Mouse (Mus musculus): Measurements from ENCODE around the gene Krtap2-4. TPM values are rescaled to one million over a fixed set of nuclear protein-coding genes. Genes with fewer than 3 reads are reported as not detected.
"Not testable (repeated sequence)": the region's sequence is repeated elsewhere in the genome, so short reads cannot be mapped to it uniquely, and the experiment has no call there.

Krtap2-4 gene
- polyA plus RNA-seq, 1 experiment, result not detected

DNA sequence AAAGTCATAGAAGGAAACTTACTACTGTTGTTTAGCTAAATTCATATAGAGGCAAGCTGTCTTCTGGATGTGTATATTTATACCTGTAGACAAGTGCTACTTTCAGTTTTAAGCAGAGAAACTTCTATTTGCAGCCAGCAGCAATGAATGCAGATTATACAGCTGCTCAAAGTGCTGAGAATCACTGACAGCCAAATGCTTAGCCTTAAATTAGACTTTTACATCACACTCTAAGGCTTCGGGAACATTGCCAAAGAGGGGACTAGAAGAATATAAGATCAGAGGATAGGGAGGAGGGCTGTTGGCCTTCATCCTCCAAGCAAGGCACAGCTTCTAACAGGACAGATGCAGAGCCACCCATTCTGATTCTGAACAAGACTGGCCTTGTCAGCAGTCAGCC lies 22.4 kb upstream of the Krtap2-4 start:
- H3K4me1 ChIP-seq (ENCODE audit: control insufficient read depth, insufficient read depth, low read length), result peaks cover 3% of the 10 kb centered on the region; the same call in 1 of the 2 replicates
- H3K27ac ChIP-seq (ENCODE audit: insufficient read depth, low read length), result no peak overlapping the region
- TF ChIP-seq CTCF (IDR thresholded peaks at IDR 0.05; ENCODE audit: borderline replicate concordance, insufficient read depth, low read length), result no peak
- no peak for TF ChIP-seq POLR2A (IDR thresholded peaks at IDR 0.05; ENCODE audit: low read depth, low read length)
- no peak overlapping the region for H3K4me3 ChIP-seq (ENCODE audit: insufficient read depth, low read length)

DNA sequence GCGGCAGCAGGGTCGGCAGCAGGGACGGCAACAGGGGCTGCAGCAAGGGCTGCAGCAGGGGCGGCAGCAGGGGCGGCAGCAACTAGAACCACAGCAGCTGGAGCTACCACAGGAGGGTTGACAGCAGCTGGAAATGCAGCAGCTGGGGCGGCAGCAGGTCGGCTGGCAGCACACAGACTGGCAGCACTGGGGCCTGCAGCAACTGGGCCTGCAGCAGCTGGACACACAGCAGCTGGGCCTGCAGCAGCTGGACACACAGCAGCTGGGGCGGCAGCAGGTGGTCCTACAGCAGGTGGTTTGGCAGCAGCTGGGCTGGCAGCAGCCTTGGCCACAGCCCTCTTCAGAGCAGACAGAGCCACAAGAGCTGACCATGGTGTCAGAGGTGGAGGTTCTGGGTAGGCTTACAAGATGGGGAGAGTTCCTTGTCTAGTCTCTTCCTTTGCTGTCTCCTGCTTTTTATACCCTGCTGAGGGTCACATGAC lies 20.0 kb upstream of the Krtap2-4 start, which contains the start of gene Krtap4-2:
TSS of gene Krtap4-2 (minus strand) at position 432 of the 482 bp plus-strand sequence.
- Histone ChIP-seq H3K4me3 (ENCODE audit: insufficient read depth, low read length) (no peak within 1 kb of the TSS), H3K27ac (ENCODE audit: insufficient read depth, low read length) (no peak within 1 kb of the TSS), H3K4me1 (ENCODE audit: control insufficient read depth, insufficient read depth, low read length) (peaks cover 3% of the 10 kb centered on the region; the same call in 1 of the 2 replicates)
- TF ChIP-seq CTCF (IDR thresholded peaks at IDR 0.05; ENCODE audit: borderline replicate concordance, insufficient read depth, low read length) (no peak), POLR2A (IDR thresholded peaks at IDR 0.05; ENCODE audit: low read depth, low read length) (no peak)

DNA sequence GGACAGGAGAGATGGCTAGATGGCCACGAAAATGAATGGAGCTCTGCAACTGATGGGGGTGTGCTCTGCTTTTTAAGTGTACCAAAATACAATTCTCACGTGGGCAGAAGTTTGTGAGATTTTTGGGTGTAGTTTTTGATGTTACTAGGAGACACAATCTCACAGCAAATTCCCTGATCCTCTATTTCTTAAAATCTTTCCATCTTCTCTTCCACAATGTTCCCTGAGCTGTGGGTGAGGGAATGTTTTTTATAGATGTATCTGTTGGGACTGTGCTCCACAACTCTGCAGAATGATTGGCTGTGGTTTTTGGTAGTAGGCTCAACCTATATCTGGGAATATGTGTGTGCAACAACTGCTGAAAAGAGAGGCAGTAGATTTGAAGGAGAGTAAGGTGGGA lies 18.6 kb upstream of the Krtap2-4 start:
- no peak overlapping the region for H3K4me3 ChIP-seq (ENCODE audit: insufficient read depth, low read length)
- no peak overlapping the region for H3K27ac ChIP-seq (ENCODE audit: insufficient read depth, low read length)
- no peak for TF ChIP-seq POLR2A (IDR thresholded peaks at IDR 0.05; ENCODE audit: low read depth, low read length)
- TF ChIP-seq CTCF (IDR thresholded peaks at IDR 0.05; ENCODE audit: borderline replicate concordance, insufficient read depth, low read length), result no peak
- H3K4me1 ChIP-seq (ENCODE audit: control insufficient read depth, insufficient read depth, low read length), result peaks cover 1% of the 10 kb centered on the region; the same call in 1 of the 2 replicates

DNA sequence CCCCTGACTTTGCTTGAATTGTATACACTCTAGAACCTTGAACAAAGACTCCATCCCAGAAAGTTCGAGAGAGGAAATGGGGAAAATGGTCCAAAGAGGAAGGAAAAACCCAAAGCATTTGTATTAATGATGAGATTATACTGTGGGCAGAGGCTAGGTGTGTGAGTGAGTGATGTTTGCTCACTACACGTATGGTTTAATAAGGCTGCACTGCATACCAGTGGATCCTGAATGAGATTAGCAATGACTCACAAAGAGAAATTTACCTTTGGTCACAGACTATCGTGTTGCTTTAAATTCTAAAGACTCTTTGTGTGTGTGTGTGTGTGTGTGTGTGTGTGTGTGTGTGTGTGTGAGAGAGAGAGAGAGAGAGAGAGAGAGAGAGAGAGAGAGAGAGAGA lies 16.2 kb upstream of the Krtap2-4 start:
- no peak overlapping the region for H3K4me3 ChIP-seq (ENCODE audit: insufficient read depth, low read length)
- no peak overlapping the region for H3K27ac ChIP-seq (ENCODE audit: insufficient read depth, low read length)
- H3K4me1 ChIP-seq (ENCODE audit: control insufficient read depth, insufficient read depth, low read length), result no peaks in the 10 kb centered on the region
- TF ChIP-seq POLR2A (IDR thresholded peaks at IDR 0.05; ENCODE audit: low read depth, low read length) (no peak), CTCF (IDR thresholded peaks at IDR 0.05; ENCODE audit: borderline replicate concordance, insufficient read depth, low read length) (no peak)

DNA sequence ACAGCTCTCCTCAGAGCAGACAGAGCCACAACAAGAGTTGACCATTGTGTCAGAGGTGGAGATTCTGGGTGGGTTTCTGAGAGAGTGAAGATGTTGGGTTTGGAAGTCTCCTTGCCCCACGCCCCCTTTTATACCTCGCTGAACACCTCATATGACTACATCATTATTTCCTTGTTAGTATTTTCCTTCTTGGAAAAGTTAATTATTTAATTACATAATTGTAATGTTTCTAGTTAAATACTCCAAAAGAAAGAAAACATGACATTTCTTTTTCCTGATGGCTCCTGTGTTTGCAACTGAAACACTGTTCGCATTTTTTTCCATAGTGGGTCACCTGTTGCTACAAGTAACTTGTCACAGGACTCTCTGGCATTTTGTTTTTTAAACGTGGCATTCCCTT lies 13.5 kb upstream of the Krtap2-4 start, which contains the start of gene Krtap4-1:
TSS of gene Krtap4-1 (minus strand) at position 101 of the 400 bp plus-strand sequence.
- H3K27ac ChIP-seq (ENCODE audit: insufficient read depth, low read length), result no peak within 1 kb of the TSS
- no peak within 1 kb of the TSS for H3K4me3 ChIP-seq (ENCODE audit: insufficient read depth, low read length)
- TF ChIP-seq POLR2A (IDR thresholded peaks at IDR 0.05; ENCODE audit: low read depth, low read length) (no peak), CTCF (IDR thresholded peaks at IDR 0.05; ENCODE audit: borderline replicate concordance, insufficient read depth, low read length) (no peak)
- H3K4me1 ChIP-seq (ENCODE audit: control insufficient read depth, insufficient read depth, low read length), result no peaks in the 10 kb centered on the region

DNA sequence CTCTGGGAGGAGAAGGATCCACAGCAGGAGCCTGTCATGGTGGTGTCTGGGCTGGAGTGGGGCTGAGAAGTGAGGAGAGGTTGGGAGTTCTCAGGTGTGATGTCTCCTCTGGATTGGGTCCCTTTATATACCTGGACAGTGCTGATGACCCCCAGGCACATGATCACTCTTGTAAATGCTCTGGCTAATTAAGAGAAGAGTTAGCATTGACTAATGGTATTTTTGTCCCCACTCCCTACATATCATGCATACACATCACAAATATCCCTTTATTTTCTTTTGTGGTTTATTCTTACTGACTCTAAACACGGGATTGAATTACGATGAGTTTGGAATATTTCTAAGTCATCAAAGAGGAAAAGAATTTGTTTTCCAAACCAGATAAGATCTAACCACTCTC lies 5.7 kb upstream of the Krtap2-4 start, which contains the start of gene Gm11562:
TSS of gene Gm11562 (minus strand) at position 101 of the 400 bp plus-strand sequence.
- no peaks in the 10 kb centered on the region; the same call in 1 of the 2 replicates for H3K4me1 ChIP-seq (ENCODE audit: control insufficient read depth, insufficient read depth, low read length)
- TF ChIP-seq CTCF (IDR thresholded peaks at IDR 0.05; ENCODE audit: borderline replicate concordance, insufficient read depth, low read length) (no peak), POLR2A (IDR thresholded peaks at IDR 0.05; ENCODE audit: low read depth, low read length) (no peak)
- H3K27ac ChIP-seq (ENCODE audit: insufficient read depth, low read length), result no peak within 1 kb of the TSS
- H3K4me3 ChIP-seq (ENCODE audit: insufficient read depth, low read length), result no peak within 1 kb of the TSS

DNA sequence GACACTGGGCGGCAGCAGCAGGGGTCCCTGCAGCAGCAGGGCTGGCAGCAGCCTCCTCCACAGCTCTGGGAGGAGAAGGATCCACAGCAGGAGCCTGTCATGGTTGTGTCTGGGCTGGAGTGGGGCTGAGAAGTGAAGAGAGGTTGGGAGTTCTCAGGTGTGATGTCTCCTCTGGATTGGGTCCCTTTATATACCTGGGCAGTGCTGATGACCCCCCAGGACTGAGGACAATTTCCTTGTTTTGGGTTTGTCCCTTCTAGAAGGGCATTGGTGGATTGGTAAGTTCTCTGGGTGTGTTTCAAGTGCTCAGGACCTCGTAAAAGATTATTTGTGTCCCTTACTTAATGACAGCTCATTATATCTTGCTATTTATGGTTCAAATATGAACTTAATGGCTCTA lies 4.6 kb downstream of the Krtap2-4 start, which contains the start of gene Gm11937:
TSS of gene Gm11937 (minus strand) at position 101 of the 400 bp plus-strand sequence.
- H3K4me3 ChIP-seq (ENCODE audit: insufficient read depth, low read length); H3K4me1 ChIP-seq (ENCODE audit: control insufficient read depth, insufficient read depth, low read length); H3K27ac ChIP-seq (ENCODE audit: insufficient read depth, low read length): not testable (repeated sequence)

DNA sequence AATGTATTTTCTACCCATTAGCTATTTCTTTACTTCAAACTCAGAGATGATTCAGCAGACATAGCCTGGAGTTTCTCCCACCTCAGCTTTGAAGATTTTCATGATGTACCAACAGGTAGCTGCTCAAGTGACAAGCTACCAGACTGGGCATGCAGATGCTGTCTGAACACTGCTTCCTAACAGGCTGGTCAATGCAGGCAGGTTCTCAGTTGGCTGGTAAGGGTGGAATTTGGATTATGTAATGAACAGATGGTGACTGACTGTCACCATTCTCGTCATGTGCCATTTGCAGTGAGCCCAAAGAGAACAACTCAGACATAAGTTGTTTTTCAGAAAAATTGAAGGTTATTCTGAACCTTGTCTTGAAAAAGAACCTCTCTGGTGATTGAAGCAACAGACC lies 5.5 kb downstream of the Krtap2-4 start:
- Histone ChIP-seq H3K4me1 (ENCODE audit: control insufficient read depth, insufficient read depth, low read length) (no peaks in the 10 kb centered on the region), H3K4me3 (ENCODE audit: insufficient read depth, low read length) (no peak overlapping the region)

DNA sequence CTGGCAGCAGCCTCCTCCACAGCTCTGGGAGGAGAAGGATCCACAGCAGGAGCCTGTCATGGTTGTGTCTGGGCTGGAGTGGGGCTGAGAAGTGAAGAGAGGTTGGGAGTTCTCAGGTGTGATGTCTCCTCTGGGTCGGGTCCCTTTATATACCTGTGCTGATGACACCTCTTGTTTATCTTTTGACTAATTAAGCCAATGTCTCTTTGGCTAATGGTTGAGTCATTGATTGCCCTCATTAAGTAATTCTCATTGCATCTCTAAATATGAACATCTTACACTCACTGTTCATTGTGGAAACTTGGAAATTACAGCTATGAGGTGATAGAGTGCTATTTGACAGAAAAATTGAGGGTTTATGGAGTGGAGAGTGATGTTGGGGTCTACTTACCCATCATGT lies 11.4 kb downstream of the Krtap2-4 start, which contains the start of gene Gm11938:
TSS of gene Gm11938 (minus strand) at position 101 of the 400 bp plus-strand sequence.
- H3K27ac ChIP-seq (ENCODE audit: insufficient read depth, low read length); H3K4me3 ChIP-seq (ENCODE audit: insufficient read depth, low read length); H3K4me1 ChIP-seq (ENCODE audit: control insufficient read depth, insufficient read depth, low read length): not testable (repeated sequence)

More for the DNA sequence above, 5.5 kb downstream of the Krtap2-4 start:
- H3K27ac ChIP-seq (ENCODE audit: insufficient read depth, low read length), result no peak overlapping the region
- TF ChIP-seq POLR2A (IDR thresholded peaks at IDR 0.05; ENCODE audit: low read depth, low read length), result no peak
- no peak for TF ChIP-seq CTCF (IDR thresholded peaks at IDR 0.05; ENCODE audit: borderline replicate concordance, insufficient read depth, low read length)

DNA sequence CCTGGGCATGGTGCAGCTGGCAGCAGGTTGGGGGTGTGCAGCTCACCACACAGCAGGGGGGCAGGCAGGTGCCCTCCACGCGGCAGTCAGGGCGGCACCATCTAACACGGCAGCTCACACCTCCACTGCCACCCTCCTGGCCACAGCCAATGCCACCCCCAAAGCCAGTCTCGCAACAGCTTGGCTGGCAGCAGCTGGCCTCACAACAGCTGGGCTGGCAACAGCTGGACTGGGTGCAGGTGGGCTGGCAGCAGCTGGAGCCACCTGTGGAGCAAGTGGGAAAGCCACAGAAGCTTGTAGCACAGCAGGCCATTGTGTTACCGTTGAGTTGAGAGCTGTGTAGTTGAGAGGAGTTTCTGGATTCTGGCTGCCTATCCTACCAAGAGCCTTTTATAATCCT lies 16.9 kb downstream of the Krtap2-4 start, which contains the start of gene Krtap9-3:
TSS of gene Krtap9-3 (minus strand) at position 364 of the 400 bp plus-strand sequence.
- not testable (repeated sequence) for H3K4me3 ChIP-seq (ENCODE audit: insufficient read depth, low read length); H3K4me1 ChIP-seq (ENCODE audit: control insufficient read depth, insufficient read depth, low read length); H3K27ac ChIP-seq (ENCODE audit: insufficient read depth, low read length)

DNA sequence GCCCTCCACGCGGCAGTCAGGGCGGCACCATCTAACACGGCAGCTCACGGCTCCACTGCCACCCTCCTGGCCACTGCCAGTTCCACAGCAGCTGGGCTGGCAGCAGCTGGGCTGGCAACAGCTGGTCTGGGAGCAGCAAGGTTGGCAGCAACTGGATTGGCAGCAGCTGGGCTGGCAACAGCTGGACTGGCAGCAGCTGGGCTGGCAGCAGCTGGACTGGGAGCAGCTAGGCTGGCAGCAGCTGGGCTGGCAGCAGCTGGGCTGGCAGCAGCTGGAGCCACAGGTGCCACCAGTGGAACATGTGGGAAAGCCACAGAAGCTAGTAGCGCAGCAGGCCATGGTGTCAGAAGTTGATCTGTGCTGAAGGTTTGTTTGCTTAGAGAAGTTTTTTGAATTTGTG lies 23.7 kb downstream of the Krtap2-4 start, which contains the start of gene Krtap1-3:
TSS of gene Krtap1-3 (minus strand) at position 359 of the 400 bp plus-strand sequence.
- TF ChIP-seq CTCF (IDR thresholded peaks at IDR 0.05; ENCODE audit: borderline replicate concordance, insufficient read depth, low read length), result no peak
- TF ChIP-seq POLR2A (IDR thresholded peaks at IDR 0.05; ENCODE audit: low read depth, low read length), result no peak
- H3K27ac ChIP-seq (ENCODE audit: insufficient read depth, low read length), result no peak within 1 kb of the TSS
- H3K4me3 ChIP-seq (ENCODE audit: insufficient read depth, low read length), result no peak within 1 kb of the TSS
- peaks cover 7% of the 10 kb centered on the region for H3K4me1 ChIP-seq (ENCODE audit: control insufficient read depth, insufficient read depth, low read length)
